Mouse (Mus musculus): ENCODE measurements around the gene Cacfd1.

- no peak for TF ChIP-seq CTCF (IDR thresholded peaks at IDR 0.05; ENCODE audit: extremely low read depth, insufficient read depth, insufficient read length, insufficient replicate concordance)
- no peak for TF ChIP-seq POLR2A (IDR thresholded peaks at IDR 0.05; ENCODE audit: low read depth, low read length)
These were observed 29.4 kb upstream of the Cacfd1 start for GRCm38 (mm10) chr2:26980361-26980760.
